Mouse (Mus musculus): ENCODE measurements at regions not wholly inside any gene's neighbourhood (a gene's known extent, or its start where the extent isn't known, plus 50 kb on each side); places are given as distances from the start of the nearest gene placed in this dataset.

- Histone ChIP-seq H3K9ac (ENCODE audit: low read depth, poor library complexity, severe bottlenecking) (no peak overlapping the region), H3K4me3 (ENCODE audit: low read depth, low read length) (no peak overlapping the region), H3K4me1 (ENCODE audit: control insufficient read depth, insufficient read depth, low read length) (no peaks in the 10 kb centered on the region), H3K27ac (ENCODE audit: insufficient read depth, low read length) (no peak overlapping the region), H3K36me3 (ENCODE audit: control insufficient read depth, insufficient read depth, low read length, poor library complexity, severe bottlenecking) (no peaks in the 10 kb centered on the region), H3K27me3 (ENCODE audit: control insufficient read depth, insufficient read depth, low read length, poor library complexity, severe bottlenecking) (no peaks in the 10 kb centered on the region), H3K9me3 (replicated peaks; ENCODE audit: control insufficient read depth, insufficient read depth, low read length, poor library complexity, severe bottlenecking) (no peaks in the 10 kb centered on the region)
- TF ChIP-seq CTCF (IDR thresholded peaks at IDR 0.05; ENCODE audit: low read depth, low read length), result no peak
- no peak for TF ChIP-seq EP300 (IDR thresholded peaks at IDR 0.05; ENCODE audit: insufficient read depth, low read depth, low read length)
- TF ChIP-seq POLR2A (IDR thresholded peaks at IDR 0.05; ENCODE audit: insufficient read depth, low read length), result no peak
These were observed 197.0 kb upstream of the Cxadr start for GRCm38 (mm10) chr16:78104246-78104645.

- no peaks in the 10 kb centered on the region for H3K27me3 ChIP-seq (ENCODE audit: control insufficient read depth, insufficient read depth, low read length, poor library complexity, severe bottlenecking)
- no peaks in the 10 kb centered on the region for H3K36me3 ChIP-seq (ENCODE audit: control insufficient read depth, insufficient read depth, low read length, poor library complexity, severe bottlenecking)
- H3K4me3 ChIP-seq (ENCODE audit: low read depth, low read length), result no peak overlapping the region
- H3K27ac ChIP-seq (ENCODE audit: insufficient read depth, low read length), result no peak overlapping the region
- TF ChIP-seq CTCF (IDR thresholded peaks at IDR 0.05; ENCODE audit: low read depth, low read length) (no peak), EP300 (IDR thresholded peaks at IDR 0.05; ENCODE audit: insufficient read depth, low read depth, low read length) (no peak), POLR2A (IDR thresholded peaks at IDR 0.05; ENCODE audit: insufficient read depth, low read length) (no peak)
- no peak overlapping the region for H3K9ac ChIP-seq (ENCODE audit: low read depth, poor library complexity, severe bottlenecking)
- H3K4me1 ChIP-seq (ENCODE audit: control insufficient read depth, insufficient read depth, low read length), result no peaks in the 10 kb centered on the region
- H3K9me3 ChIP-seq (replicated peaks; ENCODE audit: control insufficient read depth, insufficient read depth, low read length, poor library complexity, severe bottlenecking), result no peaks in the 10 kb centered on the region
These were observed 199.6 kb upstream of the Cxadr start for GRCm38 (mm10) chr16:78101415-78102326.

- no peaks in the 10 kb centered on the region for H3K4me1 ChIP-seq (ENCODE audit: control insufficient read depth, insufficient read depth, low read length)
- TF ChIP-seq CTCF (IDR thresholded peaks at IDR 0.05; ENCODE audit: low read depth, low read length) (no peak), POLR2A (IDR thresholded peaks at IDR 0.05; ENCODE audit: insufficient read depth, low read length) (no peak), EP300 (IDR thresholded peaks at IDR 0.05; ENCODE audit: insufficient read depth, low read depth, low read length) (no peak)
- H3K27ac ChIP-seq (ENCODE audit: insufficient read depth, low read length), result no peak overlapping the region
- no peak overlapping the region for H3K9ac ChIP-seq (ENCODE audit: low read depth, poor library complexity, severe bottlenecking)
- no peaks in the 10 kb centered on the region for H3K27me3 ChIP-seq (ENCODE audit: control insufficient read depth, insufficient read depth, low read length, poor library complexity, severe bottlenecking)
- no peaks in the 10 kb centered on the region for H3K36me3 ChIP-seq (ENCODE audit: control insufficient read depth, insufficient read depth, low read length, poor library complexity, severe bottlenecking)
- no peaks in the 10 kb centered on the region for H3K9me3 ChIP-seq (replicated peaks; ENCODE audit: control insufficient read depth, insufficient read depth, low read length, poor library complexity, severe bottlenecking)
- no peak overlapping the region for H3K4me3 ChIP-seq (ENCODE audit: low read depth, low read length)
These were observed 201.4 kb upstream of the Cxadr start for GRCm38 (mm10) chr16:78099842-78100241.

GRCm38 (mm10) chr16:78099114-78099513 is 202.2 kb upstream of the Cxadr start:
- H3K4me3 ChIP-seq (ENCODE audit: low read depth, low read length), result no peak overlapping the region

GRCm38 (mm10) chr16:78098555-78098954 is 202.7 kb upstream of the Cxadr start:
- no peaks in the 10 kb centered on the region for H3K36me3 ChIP-seq (ENCODE audit: control insufficient read depth, insufficient read depth, low read length, poor library complexity, severe bottlenecking)
- H3K9me3 ChIP-seq (replicated peaks; ENCODE audit: control insufficient read depth, insufficient read depth, low read length, poor library complexity, severe bottlenecking), result no peaks in the 10 kb centered on the region
- H3K9ac ChIP-seq (ENCODE audit: low read depth, poor library complexity, severe bottlenecking), result no peak overlapping the region
- H3K4me3 ChIP-seq (ENCODE audit: low read depth, low read length), result no peak overlapping the region
- no peaks in the 10 kb centered on the region for H3K4me1 ChIP-seq (ENCODE audit: control insufficient read depth, insufficient read depth, low read length)
- TF ChIP-seq CTCF (IDR thresholded peaks at IDR 0.05; ENCODE audit: low read depth, low read length) (no peak), EP300 (IDR thresholded peaks at IDR 0.05; ENCODE audit: insufficient read depth, low read depth, low read length) (no peak), POLR2A (IDR thresholded peaks at IDR 0.05; ENCODE audit: insufficient read depth, low read length) (no peak)
- no peaks in the 10 kb centered on the region for H3K27me3 ChIP-seq (ENCODE audit: control insufficient read depth, insufficient read depth, low read length, poor library complexity, severe bottlenecking)
- H3K27ac ChIP-seq (ENCODE audit: insufficient read depth, low read length), result no peak overlapping the region

More at GRCm38 (mm10) chr16:78099114-78099513, 202.2 kb upstream of the Cxadr start:
- no peaks in the 10 kb centered on the region for H3K36me3 ChIP-seq (ENCODE audit: control insufficient read depth, insufficient read depth, low read length, poor library complexity, severe bottlenecking)
- H3K9ac ChIP-seq (ENCODE audit: low read depth, poor library complexity, severe bottlenecking), result no peak overlapping the region
- no peaks in the 10 kb centered on the region for H3K4me1 ChIP-seq (ENCODE audit: control insufficient read depth, insufficient read depth, low read length)
- H3K27me3 ChIP-seq (ENCODE audit: control insufficient read depth, insufficient read depth, low read length, poor library complexity, severe bottlenecking), result no peaks in the 10 kb centered on the region
- no peak for TF ChIP-seq EP300 (IDR thresholded peaks at IDR 0.05; ENCODE audit: insufficient read depth, low read depth, low read length)
- no peak for TF ChIP-seq CTCF (IDR thresholded peaks at IDR 0.05; ENCODE audit: low read depth, low read length)
- TF ChIP-seq POLR2A (IDR thresholded peaks at IDR 0.05; ENCODE audit: insufficient read depth, low read length), result no peak
- no peak overlapping the region for H3K27ac ChIP-seq (ENCODE audit: insufficient read depth, low read length)
- H3K9me3 ChIP-seq (replicated peaks; ENCODE audit: control insufficient read depth, insufficient read depth, low read length, poor library complexity, severe bottlenecking), result no peaks in the 10 kb centered on the region

- TF ChIP-seq EP300 (IDR thresholded peaks at IDR 0.05; ENCODE audit: insufficient read depth, low read depth, low read length), result no peak
- no peak for TF ChIP-seq CTCF (IDR thresholded peaks at IDR 0.05; ENCODE audit: low read depth, low read length)
- TF ChIP-seq POLR2A (IDR thresholded peaks at IDR 0.05; ENCODE audit: insufficient read depth, low read length), result no peak
- H3K36me3 ChIP-seq (ENCODE audit: control insufficient read depth, insufficient read depth, low read length, poor library complexity, severe bottlenecking), result no peaks in the 10 kb centered on the region
- H3K27ac ChIP-seq (ENCODE audit: insufficient read depth, low read length), result no peak overlapping the region
- no peak overlapping the region for H3K9ac ChIP-seq (ENCODE audit: low read depth, poor library complexity, severe bottlenecking)
- H3K4me1 ChIP-seq (ENCODE audit: control insufficient read depth, insufficient read depth, low read length), result no peaks in the 10 kb centered on the region
- no peaks in the 10 kb centered on the region for H3K27me3 ChIP-seq (ENCODE audit: control insufficient read depth, insufficient read depth, low read length, poor library complexity, severe bottlenecking)
- H3K9me3 ChIP-seq (replicated peaks; ENCODE audit: control insufficient read depth, insufficient read depth, low read length, poor library complexity, severe bottlenecking), result no peaks in the 10 kb centered on the region
- no peak overlapping the region for H3K4me3 ChIP-seq (ENCODE audit: low read depth, low read length)
These were observed 204.7 kb upstream of the Cxadr start for GRCm38 (mm10) chr16:78096571-78096970.

Measured in ES-Bruce4 (cell line).